Mouse (Mus musculus) A20 (cell line): ENCODE data around the gene Chmp6.

ENCODE experiments used
- DNase-seq: peaks from one replicate; pipeline ENCODE4 v3.0.0-alpha.2; 2011; ENCODE audit warnings: low read depth, low spot score

Gene Chmp6

DNA sequence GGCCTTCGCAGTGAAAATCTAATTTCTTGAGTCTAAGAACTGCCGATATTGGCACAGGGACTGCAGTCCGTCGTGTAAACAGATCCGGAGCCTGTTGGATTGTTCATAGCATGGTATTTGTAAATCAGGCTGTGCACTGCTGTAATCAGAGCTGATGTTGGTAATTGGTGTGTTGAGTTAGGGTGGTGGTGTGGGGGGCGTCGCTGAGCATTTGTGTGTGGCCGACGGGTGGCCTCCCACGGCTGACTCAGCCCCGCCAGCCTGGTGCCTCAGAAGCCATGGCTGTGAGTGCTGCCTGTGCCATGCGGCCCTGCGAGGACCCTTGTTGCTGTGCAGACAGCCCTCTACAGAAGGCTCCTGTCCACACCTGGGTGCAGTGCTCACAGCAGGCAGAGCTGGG lies 43.3 kb downstream of the Chmp6 start:
- no peak for DNase-seq

DNA sequence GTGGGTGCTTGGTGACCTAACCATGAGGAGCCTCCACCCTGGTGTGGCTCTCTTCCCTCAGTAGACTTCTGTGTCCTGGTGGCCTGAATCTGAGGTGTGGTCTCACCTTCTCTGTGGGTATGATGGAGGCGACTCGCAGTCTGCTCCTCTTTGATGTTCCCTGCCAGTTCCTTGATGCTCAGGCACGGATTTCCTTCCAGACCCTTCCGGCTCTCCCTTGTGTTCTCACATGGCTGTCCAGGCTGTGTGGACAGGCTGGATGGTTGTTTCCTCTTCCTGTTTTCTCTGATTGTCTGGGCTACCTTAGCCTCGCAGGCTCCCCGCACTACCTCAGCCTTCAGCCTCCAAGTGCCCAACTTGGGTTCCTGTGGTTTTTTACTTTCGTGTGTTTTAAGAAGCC lies 45.6 kb downstream of the Chmp6 start:
- DNase-seq, result no peak

DNA sequence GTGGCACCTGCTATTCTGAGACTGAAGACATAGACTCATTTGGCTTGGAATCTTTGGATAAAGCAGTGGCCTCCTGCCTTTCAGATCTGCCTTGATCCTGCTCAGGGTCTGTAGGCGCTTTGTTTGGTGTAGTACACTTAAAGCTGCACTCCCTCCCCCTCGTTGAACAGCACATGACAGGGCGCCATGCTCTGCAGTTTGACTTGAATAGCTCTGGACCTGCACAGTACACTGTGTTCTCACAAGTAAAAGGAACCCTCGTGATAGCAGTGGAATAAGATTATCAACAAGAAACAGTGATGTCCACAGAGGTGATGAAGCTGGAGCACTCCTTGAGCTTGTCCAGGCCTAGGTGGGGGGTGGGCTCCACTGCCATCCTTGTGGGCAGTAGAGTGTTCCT lies 46.5 kb downstream of the Chmp6 start:
- no peak for DNase-seq

DNA sequence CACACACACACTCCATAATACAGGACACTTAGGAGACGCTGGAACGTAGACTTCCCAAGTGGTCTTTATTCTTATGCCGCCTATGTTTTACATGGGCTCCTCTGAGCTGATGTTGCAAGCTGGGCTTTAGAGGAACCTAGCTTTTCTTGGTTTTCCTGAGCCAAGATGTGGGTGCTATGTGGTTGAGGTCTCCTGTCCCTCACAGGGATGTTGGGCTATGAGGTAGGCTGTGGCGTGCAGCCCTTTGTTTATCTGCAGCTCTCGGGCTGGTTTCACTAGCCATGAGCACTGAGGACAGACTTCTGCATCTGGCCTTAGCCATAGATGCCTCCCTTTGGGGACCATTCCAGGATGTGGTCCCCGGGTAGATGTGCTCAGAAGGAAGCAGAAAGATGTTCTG lies 47.4 kb downstream of the Chmp6 start:
- no peak for DNase-seq

DNA sequence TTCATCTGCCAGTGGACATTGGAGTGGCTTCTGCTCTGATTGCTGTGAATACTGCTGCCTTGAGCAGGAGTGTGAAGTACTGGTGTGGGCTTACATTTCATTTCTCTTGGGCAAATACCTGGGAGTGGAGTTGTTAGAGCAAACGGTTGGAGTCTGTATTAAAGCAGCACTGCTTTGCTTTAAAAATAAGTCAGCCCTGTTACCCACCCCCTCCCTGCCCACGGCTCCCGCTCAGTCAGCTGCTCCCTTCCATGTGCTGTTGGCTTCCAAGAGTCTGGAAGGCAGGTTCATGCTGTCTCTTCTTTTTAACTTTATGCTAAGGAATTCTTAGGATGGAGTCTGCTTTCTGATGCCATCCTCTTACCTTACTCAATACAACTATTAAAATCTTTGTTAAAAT lies 48.3 kb downstream of the Chmp6 start:
- no peak for DNase-seq

DNA sequence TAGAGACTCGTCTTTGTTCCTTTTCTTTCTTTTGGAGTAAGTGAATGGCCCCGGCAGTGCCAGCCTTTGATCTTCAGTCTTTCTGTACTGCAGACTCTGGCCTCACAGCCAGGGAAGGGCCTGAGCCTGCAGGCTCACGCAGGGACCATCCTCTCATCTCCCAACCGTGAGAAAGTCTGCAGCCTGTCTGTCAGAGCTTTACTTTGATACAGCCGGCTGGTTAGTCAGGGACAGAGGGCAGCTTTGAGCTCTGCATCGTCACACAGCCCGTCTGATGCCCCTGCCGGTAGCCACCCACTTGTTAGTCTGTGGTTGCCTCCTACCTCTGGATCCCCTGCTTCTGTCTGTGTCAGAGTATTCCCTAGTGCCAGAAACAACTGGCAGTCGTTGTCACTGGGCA lies 51.8 kb downstream of the Chmp6 start:
- no peak for DNase-seq

DNA sequence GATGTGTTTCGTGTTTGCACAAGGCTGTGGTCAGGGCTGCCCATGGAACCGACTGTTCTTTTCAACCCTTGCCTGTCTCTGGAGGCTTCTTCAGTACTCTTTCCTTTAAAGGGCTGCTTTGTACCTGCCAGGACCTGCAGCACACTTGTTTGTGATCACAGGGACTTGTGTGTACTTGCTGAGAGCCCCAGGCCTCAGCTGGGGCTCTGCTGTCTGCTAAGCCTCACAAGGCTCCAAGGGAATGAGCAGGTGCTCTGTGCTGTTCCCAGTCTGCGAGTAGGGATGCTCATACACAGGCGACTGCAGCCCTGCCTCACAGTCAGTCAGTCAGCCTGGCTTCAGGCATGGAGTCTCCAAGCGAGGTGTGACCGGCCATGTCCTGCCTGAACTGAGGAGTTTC lies 53.1 kb downstream of the Chmp6 start:
- no peak for DNase-seq

DNA sequence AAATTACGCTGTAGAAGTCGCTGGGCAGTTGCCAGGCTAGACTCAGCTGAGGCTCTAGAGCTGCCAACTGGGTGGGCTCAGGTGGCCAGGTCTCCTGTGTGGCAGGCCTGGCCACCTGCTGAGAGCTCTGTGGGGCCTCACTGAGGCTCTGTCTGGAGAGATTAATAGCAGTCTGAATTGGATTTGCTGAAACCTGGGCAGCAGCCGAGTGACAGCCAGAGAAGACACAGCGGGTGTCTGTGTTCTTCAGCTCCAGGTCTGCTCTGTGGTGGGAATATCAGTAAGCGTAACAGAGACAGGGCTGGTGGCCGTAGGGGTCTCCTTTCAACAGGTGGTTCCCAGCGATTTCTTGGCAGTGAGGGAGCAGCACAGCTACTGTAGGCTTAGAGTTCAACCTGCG lies 54.2 kb downstream of the Chmp6 start:
- no peak for DNase-seq

DNA sequence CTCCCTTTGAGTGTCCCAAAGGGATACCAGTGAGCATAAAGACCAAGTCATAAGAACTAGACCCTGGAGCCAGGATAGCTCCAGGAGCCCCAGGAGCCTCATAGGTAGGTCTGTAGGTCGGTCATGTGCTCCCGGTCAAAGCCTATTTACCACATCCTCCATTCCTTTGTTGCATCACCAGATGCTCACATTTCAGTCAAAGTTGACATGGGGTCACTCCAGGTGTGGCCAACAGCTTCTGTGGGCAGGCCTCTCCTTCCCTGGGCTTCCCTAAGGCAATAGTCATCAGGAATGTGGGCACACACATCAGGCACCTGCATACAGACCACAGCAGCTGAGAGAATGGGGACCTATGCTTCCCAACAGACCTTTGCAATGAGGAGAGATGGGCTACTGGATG lies 54.7 kb downstream of the Chmp6 start:
- no peak for DNase-seq
